Mouse (Mus musculus) lung, adult 2 months (tissue): ENCODE results near the gene Adgrg3. TPM values are rescaled to one million over a fixed set of nuclear protein-coding genes. Genes with fewer than 3 reads are reported as not detected.
"Not testable (repeated sequence)": the region's sequence is repeated elsewhere in the genome, so short reads cannot be mapped to it uniquely, and the experiment has no call there.

ENCODE experiments used
- DNase-seq: peaks from one replicate; pipeline ENCODE4 v3.0.0; 2022
- H3K4me1 ChIP-seq: fragments of 200-500 bp; 2 replicates; pipeline ENCODE4 v1.6.1; 2011; ENCODE audit warnings: low read length; ENCODE audit not compliant: control insufficient read depth, insufficient read depth
- H3K4me3 ChIP-seq: fragments of 200-500 bp; replicated peaks from 2 replicates; pipeline ENCODE3; 2011; ENCODE audit warnings: low read depth, mild to moderate bottlenecking, control low read depth, low read length; ENCODE audit errors: extremely low read depth
- CTCF ChIP-seq: fragments of 200-500 bp; IDR thresholded peaks from 2 replicates; pipeline ENCODE4 v1.5.1; 2011; ENCODE audit warnings: mild to moderate bottlenecking, low read length, control low read depth; ENCODE audit not compliant: insufficient read depth
- POLR2A ChIP-seq: fragments of 200-500 bp; IDR thresholded peaks from 2 replicates; pipeline ENCODE4 v1.6.1; 2011; ENCODE audit warnings: low read depth, mild to moderate bottlenecking, control low read depth, low read length, borderline replicate concordance; ENCODE audit errors: extremely low read depth
- WGBS: fragments of 180-500 bp; shearing (Covaris S2); methylation state at CpG from one replicate; pipeline ENCODE4 v1.1.7; 2018; 5-methylcytosine and 5-hydroxymethylcytosine counted together
- polyA plus RNA-seq: library from polyadenylated mRNA; depleted of rRNA; stranded (reverse); fragments of >200 nt; gene quantifications from 2 replicates; pipeline ENCODE4 v1.2.3, GENCODE M21; 2012

The Adgrg3 gene
- polyA plus RNA-seq, 1 experiment, result 15.4 TPM

DNA sequence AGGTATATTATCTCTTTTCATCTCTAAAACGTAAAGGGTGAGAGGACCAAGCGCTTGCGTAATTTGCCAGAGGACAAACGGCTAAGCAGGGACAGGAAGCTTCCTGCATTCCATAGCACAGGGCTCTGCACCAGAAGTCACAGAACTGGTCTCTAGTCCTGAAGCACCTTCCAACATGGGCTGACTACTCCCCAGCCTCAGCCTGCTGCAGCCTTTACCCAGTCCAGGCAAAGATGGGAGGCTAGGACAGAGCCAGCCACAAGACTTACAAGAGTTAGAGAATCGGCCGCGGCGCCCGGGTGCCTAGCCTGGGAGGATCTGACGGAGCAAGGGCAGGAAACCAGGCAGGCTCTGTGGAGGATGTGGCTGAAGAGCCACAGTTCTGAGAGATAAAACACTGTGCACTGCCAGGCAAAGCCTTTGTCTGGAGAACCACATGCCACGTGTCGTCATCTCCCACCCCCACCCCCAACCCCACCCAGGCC is 2.8 kb downstream of the Adgrg3 start:
- peak; percentile 27 for DNase-seq
- Histone ChIP-seq H3K4me1 (no peaks in the 10 kb centered on the region), H3K4me3 (peak overlapping the region; percentile 70)
- TF ChIP-seq CTCF (no peak), POLR2A (peak; percentile 43; the same call in 1 of the 2 replicates)
- WGBS, result 20% methylated on average over 12 of the region's 12 CpGs

DNA sequence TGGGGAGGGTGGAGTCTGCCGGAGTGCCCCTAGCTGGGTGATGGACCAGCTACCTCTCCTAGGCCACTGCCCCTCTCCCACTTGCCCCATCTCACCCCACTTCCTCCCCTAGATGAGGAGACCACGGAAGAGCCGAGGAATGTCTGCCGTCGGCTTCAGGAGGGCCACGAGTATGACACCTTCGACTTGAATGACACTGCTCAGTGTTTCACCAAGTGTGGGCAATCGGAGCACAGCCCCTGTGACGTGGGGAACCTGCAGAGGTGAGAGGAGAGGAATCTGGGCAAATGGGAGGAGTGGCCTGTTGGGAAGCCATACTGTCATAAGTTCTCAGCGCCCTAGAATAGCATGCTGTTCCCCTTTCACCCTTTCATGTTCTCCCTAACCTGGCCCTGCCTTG is 3.3 kb downstream of the Adgrg3 start:
- H3K4me1 ChIP-seq, result no peaks in the 10 kb centered on the region
- TF ChIP-seq CTCF (no peak), POLR2A (no peak)
- DNase-seq, result no peak
- peak overlapping the region; percentile 18 for H3K4me3 ChIP-seq
- 36% methylated on average over 10 of the region's 10 CpGs for WGBS

DNA sequence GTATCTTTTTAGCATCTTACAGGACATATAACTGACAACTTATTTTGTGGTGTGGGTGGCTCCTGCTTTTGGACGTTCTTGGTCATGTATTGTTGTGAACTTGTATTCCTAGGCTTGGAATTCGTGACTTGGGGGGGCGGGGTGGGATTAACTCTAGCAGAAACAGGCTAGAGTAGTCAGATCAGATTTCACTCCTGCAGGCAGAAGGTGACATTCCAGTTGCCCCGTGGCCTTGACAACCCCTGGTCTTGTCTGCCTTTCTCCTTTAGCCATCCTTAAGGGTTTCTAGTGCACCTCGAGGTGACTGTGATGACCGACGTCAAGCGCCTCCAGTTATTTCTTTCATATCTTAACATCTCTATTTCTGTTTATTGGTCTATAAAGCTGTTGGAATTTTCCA is 5.7 kb downstream of the Adgrg3 start:
- 35% methylated on average over 8 of the region's 8 CpGs for WGBS
- TF ChIP-seq POLR2A (no peak), CTCF (no peak)
- Histone ChIP-seq H3K4me1 (no peaks in the 10 kb centered on the region), H3K4me3 (no peak overlapping the region)
- DNase-seq, result no peak

DNA sequence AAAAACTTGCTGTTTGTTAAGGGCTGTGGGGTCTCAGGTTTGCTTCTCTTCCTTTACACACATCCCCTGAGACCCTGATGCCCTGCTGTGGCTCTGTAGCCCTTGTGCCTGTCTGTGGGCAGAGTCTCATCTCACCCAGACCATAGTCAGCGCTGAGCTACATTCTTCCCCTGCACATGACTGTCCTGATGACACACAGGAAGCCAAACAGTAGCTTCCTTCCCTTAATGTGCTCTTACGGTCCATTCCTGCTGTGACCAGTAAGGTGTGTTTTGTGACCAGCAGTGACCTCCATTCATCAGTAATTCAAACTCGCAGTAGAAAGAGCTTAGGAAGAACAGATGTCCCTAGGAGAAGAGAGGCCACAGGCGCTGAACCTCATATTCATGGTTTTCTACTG is 6.9 kb downstream of the Adgrg3 start:
- WGBS, result 46% methylated on average over 4 of the region's 4 CpGs
- TF ChIP-seq CTCF, result no peak
- TF ChIP-seq POLR2A, result no peak
- H3K4me1 ChIP-seq, result no peaks in the 10 kb centered on the region
- no peak for DNase-seq
- no peak overlapping the region for H3K4me3 ChIP-seq

DNA sequence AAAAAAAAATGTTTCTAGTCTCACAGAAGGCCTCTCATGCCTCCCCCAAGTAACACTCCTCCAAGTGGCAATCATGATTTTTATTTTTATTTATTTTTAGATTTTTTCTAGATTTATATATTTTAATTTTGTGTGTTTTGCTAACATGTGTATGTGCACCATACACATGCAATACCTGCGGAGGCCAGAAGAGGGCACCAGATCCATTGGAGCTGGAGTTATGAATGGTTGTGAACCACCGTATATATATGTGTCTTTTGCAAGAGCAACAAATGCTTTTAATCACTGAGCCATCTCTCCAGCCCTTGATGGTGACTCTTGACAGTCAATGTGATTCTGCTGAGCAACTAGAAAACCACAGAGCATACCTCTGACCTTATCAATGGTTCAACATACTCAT is 7.9 kb downstream of the Adgrg3 start:
- TF ChIP-seq CTCF (0 out of 2 replicates have a peak, but pooled peaks have one; percentile 10), POLR2A (no peak)
- 68% methylated on average over 2 of the region's 2 CpGs for WGBS
- no peaks in the 10 kb centered on the region for H3K4me1 ChIP-seq
- H3K4me3 ChIP-seq, result no peak overlapping the region
- no peak for DNase-seq

DNA sequence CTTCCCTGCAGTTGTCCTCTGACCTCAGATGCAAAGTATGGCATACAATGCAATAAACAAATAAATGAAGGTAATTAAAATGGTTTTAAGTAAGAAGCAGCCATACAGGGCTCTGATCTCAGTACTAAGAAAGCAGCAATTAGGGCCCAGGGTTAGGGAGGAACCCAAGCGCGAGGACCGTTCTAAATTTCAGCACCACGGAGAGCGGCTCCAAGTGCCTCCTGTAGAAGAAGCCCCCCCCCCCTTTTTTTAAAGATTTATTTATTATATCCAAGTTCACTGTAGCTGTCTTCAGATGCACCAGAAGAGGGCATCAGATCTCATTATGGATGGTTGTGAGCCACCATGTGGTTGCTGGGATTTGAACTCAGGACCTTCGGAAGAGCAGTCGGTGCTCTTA is 10.9 kb downstream of the Adgrg3 start:
- 65% methylated on average over 7 of the region's 7 CpGs for WGBS
- not testable (repeated sequence) for DNase-seq, H3K4me1 ChIP-seq, H3K4me3 ChIP-seq

DNA sequence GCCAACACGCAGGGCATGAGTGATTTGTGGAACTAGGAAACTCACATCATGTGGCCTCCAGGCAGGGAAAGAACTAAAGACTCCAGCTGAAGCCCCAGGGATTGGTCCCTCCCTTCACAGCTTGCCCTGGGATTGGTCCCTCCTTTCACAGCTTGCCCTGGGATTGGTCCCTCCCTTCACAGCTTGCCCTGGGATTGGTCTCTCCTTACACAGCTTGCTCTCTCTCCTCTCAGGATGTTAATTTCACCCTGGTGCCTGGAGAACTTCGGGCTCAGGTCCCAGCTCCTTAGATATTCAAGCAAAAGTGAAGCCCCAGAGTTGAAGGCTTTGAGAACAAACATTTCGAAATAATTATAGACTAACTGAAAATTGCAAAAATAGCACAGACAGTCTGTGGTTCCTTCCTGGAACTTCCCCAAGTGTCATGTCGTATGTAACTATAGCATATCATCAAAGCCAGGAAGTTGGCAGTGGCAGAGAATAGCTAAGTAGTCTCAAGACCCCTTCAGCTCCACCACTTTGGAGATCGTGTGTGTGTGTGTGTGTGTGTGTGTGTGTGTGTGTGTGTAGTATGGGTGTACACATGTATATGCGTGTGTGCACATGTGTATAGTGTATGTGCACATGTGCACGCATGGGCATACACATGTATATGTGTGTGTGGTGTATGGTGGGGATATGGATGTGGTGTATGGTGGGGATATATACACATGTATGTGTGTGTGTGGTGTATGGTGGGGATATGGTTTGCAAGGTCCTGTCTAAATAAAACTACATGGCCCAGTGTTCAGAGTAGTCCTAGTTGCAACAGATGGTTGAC is 19.8 kb downstream of the Adgrg3 start:
- 36% methylated on average over 7 of the region's 7 CpGs for WGBS
- TF ChIP-seq POLR2A (no peak), CTCF (no peak)
- Histone ChIP-seq H3K4me3 (no peak overlapping the region), H3K4me1 (no peaks in the 10 kb centered on the region)
- peak; percentile 13 for DNase-seq

DNA sequence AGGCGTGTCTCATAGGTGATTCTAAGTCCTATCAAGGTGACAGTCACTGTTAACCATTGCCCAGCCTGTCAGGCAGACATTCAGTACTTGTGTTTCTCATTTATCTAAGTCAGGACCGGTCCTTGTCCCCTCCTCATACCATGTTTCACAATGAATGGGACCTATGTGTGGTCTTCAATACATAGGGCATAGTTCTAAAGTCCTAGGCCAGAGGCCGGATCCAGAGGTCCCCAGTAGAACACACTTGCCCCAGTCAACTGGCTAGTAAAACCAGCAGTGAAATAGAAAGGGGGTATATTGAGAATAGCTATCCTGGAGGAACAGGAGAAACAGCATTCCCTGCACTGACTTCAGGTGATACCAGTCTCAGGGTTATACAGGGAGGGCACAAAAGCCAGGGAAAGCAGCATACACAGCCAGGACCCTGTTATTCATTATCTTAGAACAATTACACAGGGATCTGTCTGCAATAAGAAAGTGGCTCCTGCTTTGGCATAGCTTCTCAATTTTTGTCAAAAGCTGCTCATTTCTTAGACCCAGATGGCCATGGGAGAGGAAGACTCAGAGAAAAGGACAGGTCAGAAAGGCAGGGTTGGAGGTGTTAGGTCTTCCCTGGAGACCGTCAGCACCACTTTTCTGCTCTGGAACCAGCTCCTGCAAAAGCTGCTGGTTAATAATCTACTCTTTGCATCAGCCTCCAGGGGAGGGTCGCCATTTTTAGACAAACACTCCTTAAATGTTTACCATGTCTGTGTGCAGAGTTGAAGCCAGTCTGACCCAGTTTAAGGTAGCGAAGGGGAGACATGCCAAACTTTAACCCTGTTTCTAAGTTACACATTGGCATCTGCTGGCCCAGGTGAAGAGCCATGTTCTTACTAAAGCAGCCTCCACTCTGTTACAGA is 24.6 kb downstream of the Adgrg3 start:
- DNase-seq, result no peak
- H3K4me1 ChIP-seq, result no peaks in the 10 kb centered on the region
- H3K4me3 ChIP-seq, result no peak overlapping the region
- 60% methylated on average over 6 of the region's 6 CpGs for WGBS
- TF ChIP-seq CTCF, result no peak
- no peak for TF ChIP-seq POLR2A

DNA sequence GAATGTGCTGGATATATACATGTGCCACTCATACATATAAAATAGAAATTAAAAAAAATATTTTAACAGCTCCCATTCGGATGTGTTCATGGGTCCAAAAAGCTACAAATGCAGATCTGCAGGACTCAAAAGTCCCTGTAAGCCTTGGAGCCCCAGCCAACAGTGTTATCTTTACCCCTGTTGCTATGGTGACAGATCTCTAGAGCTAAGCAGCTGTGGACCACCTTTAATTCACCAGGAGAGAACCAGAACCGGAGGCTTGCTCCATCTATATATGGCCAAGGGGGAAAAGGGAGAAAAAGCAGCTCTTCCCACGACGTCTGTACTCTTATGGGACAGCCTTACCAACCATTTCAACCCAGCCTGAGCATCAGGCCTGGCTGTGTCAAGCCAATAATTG is 27.3 kb downstream of the Adgrg3 start:
- DNase-seq, result no peak
- H3K4me3 ChIP-seq, result no peak overlapping the region
- H3K4me1 ChIP-seq, result no peaks in the 10 kb centered on the region
- 68% methylated on average over 4 of the region's 4 CpGs for WGBS
- no peak for TF ChIP-seq POLR2A
- TF ChIP-seq CTCF, result no peak
